Mouse (Mus musculus) testis, postnatal 14 days (tissue): ENCODE results near the gene Clec4f.
"Not testable (repeated sequence)": the region's sequence is repeated elsewhere in the genome, so short reads cannot be mapped to it uniquely, and the experiment has no call there.

Source experiments
- DNase-seq: peaks from one replicate; pipeline ENCODE4 v3.0.0; 2021; ENCODE audit warnings: low spot score

Clec4f gene

GRCm38 (mm10) chr6:83656087-83656486 is at the start of gene Clec4f:
Clec4f (minus strand) TSS chr6:83656187.
- no peak for DNase-seq

- no peak for DNase-seq
Observed at GRCm38 (mm10) chr6:83704701-83705100, 48.7 kb upstream of the Clec4f start.

- no peak for DNase-seq
Observed at GRCm38 (mm10) chr6:83704294-83704693, 48.3 kb upstream of the Clec4f start.

DNA sequence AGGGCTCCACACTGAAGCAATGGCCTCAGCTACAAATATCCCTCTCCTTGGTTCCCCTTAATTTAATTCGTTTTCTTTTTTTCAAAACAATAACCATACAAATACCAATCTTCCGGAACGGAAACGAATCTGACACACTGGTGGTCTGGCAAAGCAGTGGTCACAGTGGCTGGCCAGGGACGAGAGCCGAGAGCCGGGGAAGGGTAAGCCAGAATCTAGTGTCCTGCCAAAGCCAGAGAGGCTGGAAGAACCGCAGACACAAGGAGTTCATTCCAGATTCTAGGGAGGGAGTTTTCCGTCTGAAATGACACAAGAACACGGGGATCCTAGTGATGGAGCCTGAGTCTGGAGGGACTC is 47.7 kb upstream of the Clec4f start:
- DNase-seq: no peak

- DNase-seq: no peak
Observed at GRCm38 (mm10) chr6:83703000-83703721, 47.2 kb upstream of the Clec4f start.

DNA sequence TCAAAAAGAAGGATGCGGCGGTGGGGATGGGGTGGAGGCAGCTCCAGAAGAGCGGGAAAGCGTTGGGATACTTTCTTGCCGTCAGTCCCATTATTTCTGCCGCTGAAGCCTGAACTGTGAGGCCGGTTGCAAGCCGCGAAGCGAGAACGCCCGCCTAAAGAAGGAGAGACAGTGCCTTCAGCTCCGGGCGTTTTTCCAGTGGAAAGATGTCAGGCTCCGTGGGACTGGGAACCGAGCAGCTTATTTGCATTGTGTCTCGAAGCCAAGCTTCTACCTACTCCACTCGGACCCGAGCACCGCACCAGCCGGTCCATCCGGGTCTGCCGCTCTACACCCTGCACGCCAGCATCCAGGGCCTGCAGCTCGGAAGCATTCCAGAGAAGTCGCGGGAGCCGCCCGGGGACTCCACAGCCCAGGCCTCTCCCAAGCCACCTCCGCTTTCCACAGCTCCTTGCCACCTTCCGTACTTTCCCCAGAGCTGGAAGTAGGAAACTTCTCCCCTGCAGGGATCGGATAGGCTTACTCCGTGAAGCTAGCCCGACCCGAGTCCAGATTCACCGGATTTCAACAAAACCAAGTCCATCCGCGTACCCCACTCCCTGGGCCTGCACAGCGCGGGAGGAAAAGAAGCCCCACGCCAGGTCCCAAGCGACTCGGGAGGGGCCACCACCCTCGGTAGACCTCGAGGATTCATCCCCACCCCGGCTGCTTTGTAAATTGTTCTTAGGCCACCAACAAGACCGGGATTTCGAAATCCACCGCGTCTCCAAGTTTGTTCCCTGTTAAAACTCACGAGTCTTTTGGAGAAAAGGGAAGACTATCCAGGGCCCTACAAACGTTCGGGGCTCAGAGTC is 46.4 kb upstream of the Clec4f start:
- DNase-seq: peak; percentile 31

DNA sequence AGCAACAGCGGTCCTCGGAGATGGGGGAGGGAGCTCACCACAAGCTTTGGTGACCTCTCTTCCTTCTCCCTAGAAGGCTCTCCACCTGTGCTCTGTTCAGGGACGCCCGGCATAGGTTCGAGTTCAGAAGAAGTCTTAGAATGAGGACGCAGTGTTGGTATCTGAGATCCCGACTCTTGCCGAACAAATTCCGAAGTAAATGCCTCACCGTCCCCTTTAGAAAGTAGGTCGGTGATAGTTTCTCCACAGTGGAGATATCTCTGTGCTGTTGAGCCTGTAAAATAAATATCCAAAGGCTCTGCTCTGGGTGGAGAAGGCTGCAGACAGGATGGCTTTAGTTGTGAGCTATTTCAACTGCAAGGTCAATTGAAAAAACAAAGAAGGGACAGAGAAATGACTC is 45.0 kb upstream of the Clec4f start:
- DNase-seq: no peak

- no peak for DNase-seq
Observed at GRCm38 (mm10) chr6:83699971-83700370, 44.0 kb upstream of the Clec4f start.

GRCm38 (mm10) chr6:83697932-83698331 is 41.9 kb upstream of the Clec4f start:
- no peak for DNase-seq

GRCm38 (mm10) chr6:83696684-83697083 is 40.7 kb upstream of the Clec4f start:
- no peak for DNase-seq

DNA sequence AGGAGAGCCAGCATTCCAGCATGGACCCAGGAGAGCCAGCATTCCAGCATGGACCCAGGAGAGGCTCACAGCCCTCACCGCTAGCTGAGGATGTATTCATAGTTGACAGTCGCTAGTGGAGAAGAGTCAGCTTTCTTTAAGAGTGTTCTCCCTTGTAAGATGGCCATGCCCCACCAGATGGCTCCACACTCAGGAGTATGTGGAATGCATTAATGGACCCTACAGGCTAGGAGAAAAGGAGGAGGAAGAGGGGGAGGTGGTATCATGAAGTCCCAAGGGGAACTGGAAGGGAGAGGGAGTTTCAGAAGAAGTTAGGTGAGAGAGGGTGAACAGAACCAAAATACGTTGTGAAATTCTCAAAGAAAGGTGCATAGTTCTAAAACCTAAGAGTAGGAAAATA is 39.7 kb upstream of the Clec4f start:
- DNase-seq: no peak

- DNase-seq: peak; percentile 51
Observed at GRCm38 (mm10) chr6:83693835-83694234, 37.8 kb upstream of the Clec4f start.

- DNase-seq: no peak
Observed at GRCm38 (mm10) chr6:83692962-83693361, 37.0 kb upstream of the Clec4f start.

GRCm38 (mm10) chr6:83690936-83691335 is 34.9 kb upstream of the Clec4f start:
- no peak for DNase-seq

GRCm38 (mm10) chr6:83690277-83690676 is 34.3 kb upstream of the Clec4f start:
- peak; percentile 28 for DNase-seq

DNA sequence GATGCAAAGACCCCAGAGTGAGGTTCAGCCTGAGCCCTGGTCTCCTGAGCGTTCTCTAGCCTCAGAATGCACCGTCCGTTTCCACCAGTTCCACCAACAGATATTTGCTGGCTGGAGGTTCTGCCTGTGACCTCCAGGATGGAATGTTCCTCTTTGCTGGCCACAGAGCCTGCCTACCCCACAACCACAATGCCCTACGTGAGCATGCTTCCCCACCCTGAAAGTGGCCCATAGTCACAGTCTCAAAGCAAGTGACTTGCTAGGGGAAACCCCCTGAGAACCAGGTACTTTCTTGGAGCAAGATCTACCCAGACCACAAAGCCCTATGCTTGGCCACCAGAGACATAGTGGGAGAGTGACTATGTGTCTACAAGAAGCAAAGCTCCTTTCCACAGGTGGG is 33.4 kb upstream of the Clec4f start:
- no peak for DNase-seq

- DNase-seq: no peak
Observed at GRCm38 (mm10) chr6:83677757-83678156, 21.8 kb upstream of the Clec4f start, which contains the start of gene Cd207. Cd207 (minus strand) TSS chr6:83677857.

DNA sequence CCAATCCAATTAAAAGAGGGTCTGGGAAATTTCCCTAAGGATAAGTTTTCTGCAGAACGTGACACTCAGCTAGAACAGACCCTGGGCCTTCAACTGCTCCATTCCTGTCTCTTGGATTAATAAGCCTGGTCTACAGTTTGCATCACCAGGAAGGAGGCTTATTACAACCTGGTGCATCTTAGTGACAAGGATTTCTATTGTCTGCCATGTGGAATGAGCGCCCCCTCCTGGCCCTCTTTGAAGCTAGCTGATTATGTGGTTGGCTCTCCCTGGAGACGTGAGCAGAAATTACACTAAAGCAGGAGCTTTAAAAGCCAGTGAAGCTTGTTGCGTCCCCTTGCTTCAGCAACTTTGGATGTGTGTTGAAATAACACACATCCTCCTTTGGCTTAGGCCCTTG is 17.4 kb upstream of the Clec4f start:
- DNase-seq: peak; percentile 35

GRCm38 (mm10) chr6:83665009-83665408 is 9.0 kb upstream of the Clec4f start:
- DNase-seq: no peak

GRCm38 (mm10) chr6:83660821-83661220 is 4.8 kb upstream of the Clec4f start:
- DNase-seq: no peak

DNA sequence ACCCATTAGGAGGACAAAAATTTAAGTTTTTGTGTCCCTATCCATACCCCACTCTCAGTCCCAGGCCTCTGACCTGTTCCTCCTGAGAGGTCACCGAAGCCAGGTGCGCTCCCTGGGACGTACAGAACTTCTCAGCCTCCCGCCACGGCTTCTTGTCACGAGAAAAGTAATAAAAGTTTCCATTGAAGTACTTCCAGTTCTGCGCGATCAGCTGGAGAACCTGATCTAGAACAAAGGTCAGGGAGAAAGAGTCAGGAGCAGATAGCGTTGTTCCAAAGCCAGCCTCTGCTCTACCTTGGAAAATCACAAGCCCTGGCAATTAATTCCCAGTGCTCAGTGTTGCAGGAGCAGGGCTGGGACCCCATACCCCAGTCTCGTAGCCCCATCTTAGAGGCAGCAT is 9.3 kb downstream of the Clec4f start:
- DNase-seq: no peak

DNA sequence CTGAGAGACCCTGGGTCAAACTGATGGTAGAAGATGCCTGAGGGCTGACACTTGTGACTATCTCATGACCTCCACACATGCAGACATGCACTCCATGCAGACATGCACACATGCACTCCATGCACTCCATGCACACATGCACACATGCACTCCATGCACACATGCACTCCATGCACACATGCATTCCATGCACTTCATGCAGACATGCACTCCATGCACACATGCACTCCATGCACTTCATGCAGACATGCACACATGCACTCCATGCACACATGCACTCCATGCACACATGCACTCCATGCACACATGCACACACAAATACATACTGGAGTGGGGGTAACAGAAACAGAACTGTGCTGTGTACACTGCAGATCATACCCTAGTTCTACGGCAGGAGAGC is 20.7 kb downstream of the Clec4f start:
- no peak for DNase-seq

GRCm38 (mm10) chr6:83634631-83635030 is 21.4 kb downstream of the Clec4f start:
- DNase-seq: not testable (repeated sequence)
